Mouse (Mus musculus) heart, postnatal 0 days (tissue): ENCODE measurements at regions not wholly inside any gene's neighbourhood (a gene's known extent, or its start where the extent isn't known, plus 50 kb on each side); places are given as distances from the start of the nearest gene placed in this dataset.

Experiments
- ATAC-seq: fragments of 200-750 bp; cut with Nextera tagmentation; 2 replicates; pipeline ENCODE4 v1.8.0; 2017; ENCODE audit warnings: low read depth, moderate number of reproducible peaks, moderate library complexity; ENCODE audit not compliant: insufficient read depth
- DNase-seq: peaks from one replicate; pipeline ENCODE4 v3.0.0-alpha.2; 2016; ENCODE audit warnings: low spot score
- H3K27ac ChIP-seq: fragments of 300-500 bp; sonication (generic); 2 replicates; pipeline ENCODE4 v1.5.1; 2014; ENCODE audit warnings: low read depth, mild to moderate bottlenecking
- H3K27me3 ChIP-seq: fragments of 300-500 bp; sonication (generic); 2 replicates; pipeline ENCODE4 v1.6.1; 2014; ENCODE audit warnings: low read length, mixed read lengths; ENCODE audit not compliant: control insufficient read depth, insufficient read depth
- H3K36me3 ChIP-seq: fragments of 300-500 bp; sonication (generic); replicated peaks from 2 replicates; pipeline ENCODE4 v1.6.1; 2014; ENCODE audit warnings: low read length, mixed read lengths; ENCODE audit not compliant: control insufficient read depth, insufficient read depth
- H3K4me1 ChIP-seq: fragments of 300-500 bp; sonication (generic); 2 replicates; pipeline ENCODE4 v1.6.1; 2014; ENCODE audit warnings: antibody characterized with exemption; ENCODE audit not compliant: control insufficient read depth, insufficient read depth
- H3K4me2 ChIP-seq: fragments of 300-500 bp; sonication (generic); 2 replicates; pipeline ENCODE4 v1.6.1; 2014; ENCODE audit warnings: low read depth, mild to moderate bottlenecking, low read length, moderate library complexity
- H3K4me3 ChIP-seq: fragments of 300-500 bp; sonication (generic); 2 replicates; pipeline ENCODE4 v1.5.1; 2014; ENCODE audit warnings: low read depth, low read length
- H3K9ac ChIP-seq: fragments of 300-500 bp; sonication (generic); replicated peaks from 2 replicates; pipeline ENCODE4 v1.6.1; 2014; ENCODE audit warnings: low read depth, low read length, mixed read lengths
- H3K9me3 ChIP-seq: fragments of 300-500 bp; sonication (generic); replicated peaks from 2 replicates; pipeline ENCODE4 v1.6.1; 2016; ENCODE audit warnings: low read length; ENCODE audit not compliant: control insufficient read depth
- CTCF ChIP-seq: IDR thresholded peaks from 2 replicates; pipeline ENCODE4 v1.5.1; 2016; ENCODE audit warnings: antibody characterized with exemption, control low read depth, low read depth
- EP300 ChIP-seq: IDR thresholded peaks from 2 replicates; pipeline ENCODE4 v1.6.1; 2016; ENCODE audit warnings: antibody characterized with exemption, low read depth
- WGBS: fragments of 180-500 bp; shearing (Covaris S2); extraction: QIAGEN DNeasy Blood & Tissue Kit; methylation state at CpG from one replicate; pipeline ENCODE4 v1.1.7; 2014; 5-methylcytosine and 5-hydroxymethylcytosine counted together

DNA sequence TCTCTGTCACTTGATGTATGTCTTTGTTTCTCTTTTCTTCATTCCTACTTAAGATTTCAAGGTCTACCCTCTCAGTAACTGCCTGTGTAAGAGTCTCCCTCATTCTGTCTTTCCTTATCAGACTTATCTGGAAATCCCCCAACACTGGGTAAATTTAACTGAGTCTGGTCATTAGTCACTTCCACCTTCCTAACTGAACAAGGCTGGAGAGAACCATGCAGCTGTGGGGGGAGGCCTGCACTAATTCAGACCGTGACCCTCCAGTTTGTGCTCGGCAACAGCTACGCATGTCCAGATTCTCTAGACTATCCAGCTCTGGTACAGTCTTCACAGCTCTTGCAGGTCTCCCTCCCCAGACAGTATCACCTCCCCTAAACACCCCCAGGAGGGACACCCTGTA is 103.3 kb downstream of the Prox1 start:
- Histone ChIP-seq H3K4me3 (no peak overlapping the region), H3K9me3 (no peaks in the 10 kb centered on the region), H3K4me2 (no peak overlapping the region), H3K27ac (no peak overlapping the region), H3K27me3 (no peaks in the 10 kb centered on the region), H3K4me1 (peaks cover 8% of the 10 kb centered on the region; the same call in 1 of the 2 replicates), H3K9ac (no peak overlapping the region), H3K36me3 (no peaks in the 10 kb centered on the region)
- ATAC-seq (no peak), DNase-seq (no peak)
- WGBS, result 68% methylated on average over 3 of the region's 3 CpGs
- no peak for TF ChIP-seq EP300
- TF ChIP-seq CTCF, result no peak

DNA sequence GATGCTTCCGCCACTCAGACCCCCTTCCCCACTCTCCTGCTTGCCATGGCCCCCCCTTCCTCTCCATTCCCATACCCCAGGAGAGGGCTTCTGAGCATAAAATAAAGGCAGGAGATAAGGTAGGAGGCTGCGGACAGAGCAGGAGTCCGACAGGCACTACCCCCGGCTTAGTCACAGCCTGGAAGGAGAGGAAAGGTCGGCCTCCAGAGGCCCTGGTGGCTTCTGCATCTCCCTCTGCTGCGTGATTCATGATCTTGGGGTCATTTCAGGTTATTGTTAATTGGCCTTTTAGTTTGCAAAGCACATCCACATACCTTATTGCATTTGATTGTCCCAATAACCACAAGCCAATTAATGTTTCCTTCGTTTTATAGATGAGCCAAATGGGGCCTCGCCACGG is 104.1 kb downstream of the Prox1 start:
- DNase-seq (no peak), ATAC-seq (no peak)
- H3K9ac ChIP-seq, result no peak overlapping the region
- peaks cover 12% of the 10 kb centered on the region for H3K4me1 ChIP-seq
- H3K27me3 ChIP-seq, result no peaks in the 10 kb centered on the region
- H3K36me3 ChIP-seq, result no peaks in the 10 kb centered on the region
- 64% methylated on average over 9 of the region's 9 CpGs for WGBS
- TF ChIP-seq CTCF (no peak), EP300 (no peak)
- no peaks in the 10 kb centered on the region for H3K9me3 ChIP-seq
- H3K4me3 ChIP-seq, result no peak overlapping the region
- H3K4me2 ChIP-seq, result no peak overlapping the region
- H3K27ac ChIP-seq, result no peak overlapping the region

DNA sequence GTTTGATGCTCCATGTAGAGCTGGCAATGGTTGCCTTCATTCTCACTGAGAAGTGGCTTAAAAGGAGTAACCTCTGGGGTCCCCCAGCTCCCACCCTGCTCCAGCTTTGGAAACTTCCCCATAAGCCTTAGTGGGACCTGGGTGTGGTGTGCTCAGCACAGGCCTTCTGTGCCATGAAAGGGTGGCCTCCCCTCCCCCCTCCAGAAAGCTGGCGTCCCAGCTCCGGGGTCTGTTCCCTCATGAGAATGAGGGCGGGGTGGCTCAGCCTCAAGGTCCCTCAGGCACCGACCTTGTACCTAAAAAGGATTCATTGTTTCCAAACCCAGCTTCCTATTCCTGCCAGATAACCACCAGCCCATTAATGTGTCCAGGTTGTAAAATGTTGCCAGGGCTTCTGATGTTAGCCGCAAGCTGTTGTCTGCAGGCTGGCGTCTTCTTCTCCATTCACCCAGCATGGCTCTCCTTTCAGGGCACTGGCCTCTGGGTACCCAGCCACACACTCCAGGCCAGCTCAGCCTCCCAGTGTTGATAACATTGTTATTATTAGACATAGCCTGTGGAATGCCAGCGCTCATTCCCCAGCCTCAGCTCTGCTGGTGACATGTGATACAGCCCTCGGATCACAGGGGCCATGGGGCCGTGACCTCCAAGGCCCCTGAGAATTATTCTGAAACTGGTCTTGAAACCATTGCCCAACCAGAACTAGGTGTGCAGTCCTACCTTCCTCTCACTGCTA is 108.8 kb downstream of the Prox1 start:
- Histone ChIP-seq H3K9ac (no peak overlapping the region), H3K36me3 (no peaks in the 10 kb centered on the region), H3K9me3 (no peaks in the 10 kb centered on the region), H3K4me3 (no peak overlapping the region), H3K4me1 (peaks cover 13% of the 10 kb centered on the region), H3K27ac (peak overlapping the region; percentile 83), H3K4me2 (no peak overlapping the region), H3K27me3 (no peaks in the 10 kb centered on the region)
- 17% methylated on average over 9 of the region's 9 CpGs for WGBS
- peak; percentile 80 for DNase-seq
- TF ChIP-seq CTCF (no peak), EP300 (no peak; the same call in 1 of the 2 replicates)
- peak; percentile 97 for ATAC-seq

DNA sequence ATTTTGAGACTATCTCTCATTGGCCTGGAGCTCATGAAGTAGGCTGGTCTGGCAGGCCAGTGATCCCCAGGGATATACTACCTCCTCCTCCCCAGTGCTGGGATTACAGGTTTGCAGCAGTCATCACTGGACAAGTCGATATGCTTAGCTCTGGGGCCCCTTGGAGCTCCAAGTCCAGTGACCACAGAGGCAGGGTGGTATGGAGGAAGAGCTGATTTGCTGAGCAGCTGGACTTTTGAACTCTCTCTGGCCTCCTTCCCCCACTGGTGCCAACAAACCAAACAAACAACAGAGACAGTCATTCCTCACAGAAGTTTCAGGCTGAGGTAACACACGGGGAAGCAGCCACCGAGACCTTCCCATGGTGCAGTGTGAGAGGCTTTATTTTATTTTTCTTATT is 111.5 kb downstream of the Prox1 start:
- DNase-seq, result no peak
- H3K9me3 ChIP-seq, result no peaks in the 10 kb centered on the region
- no peak overlapping the region for H3K4me3 ChIP-seq
- H3K4me2 ChIP-seq, result no peak overlapping the region
- no peaks in the 10 kb centered on the region for H3K27me3 ChIP-seq
- H3K9ac ChIP-seq, result no peak overlapping the region
- peaks cover 10% of the 10 kb centered on the region for H3K4me1 ChIP-seq
- H3K27ac ChIP-seq, result no peak overlapping the region
- no peak for ATAC-seq
- no peaks in the 10 kb centered on the region for H3K36me3 ChIP-seq
- no peak for TF ChIP-seq EP300
- no peak for TF ChIP-seq CTCF
- WGBS, result 72% methylated on average over 3 of the region's 3 CpGs

DNA sequence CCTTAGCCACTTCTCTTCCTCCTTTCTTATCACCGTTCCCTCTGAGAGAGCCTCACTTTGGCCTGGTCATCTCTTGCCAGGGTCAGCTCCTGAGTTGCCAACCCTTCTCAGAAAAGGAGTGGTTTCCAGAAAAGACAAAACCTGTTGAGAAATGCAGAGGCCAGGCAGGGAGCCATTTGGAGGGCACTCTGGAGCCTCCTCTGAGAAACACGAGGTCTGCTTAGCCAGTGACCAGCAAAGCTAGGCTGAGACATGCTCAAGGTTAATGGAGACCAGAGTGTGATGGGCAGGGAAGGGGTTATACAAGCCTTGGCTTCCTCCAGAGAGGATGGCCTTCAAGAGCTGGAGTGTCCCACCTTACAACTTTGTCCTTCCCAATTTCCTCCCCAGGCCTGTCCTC is 113.6 kb downstream of the Prox1 start:
- no peaks in the 10 kb centered on the region for H3K9me3 ChIP-seq
- no peak overlapping the region for H3K4me2 ChIP-seq
- no peaks in the 10 kb centered on the region for H3K27me3 ChIP-seq
- no peak overlapping the region for H3K4me3 ChIP-seq
- H3K36me3 ChIP-seq, result no peaks in the 10 kb centered on the region
- DNase-seq (no peak), ATAC-seq (no peak)
- H3K27ac ChIP-seq, result no peak overlapping the region
- TF ChIP-seq CTCF (no peak), EP300 (no peak)
- 59% methylated on average over 2 of the region's 2 CpGs for WGBS
- peaks cover 10% of the 10 kb centered on the region for H3K4me1 ChIP-seq
- H3K9ac ChIP-seq, result no peak overlapping the region

DNA sequence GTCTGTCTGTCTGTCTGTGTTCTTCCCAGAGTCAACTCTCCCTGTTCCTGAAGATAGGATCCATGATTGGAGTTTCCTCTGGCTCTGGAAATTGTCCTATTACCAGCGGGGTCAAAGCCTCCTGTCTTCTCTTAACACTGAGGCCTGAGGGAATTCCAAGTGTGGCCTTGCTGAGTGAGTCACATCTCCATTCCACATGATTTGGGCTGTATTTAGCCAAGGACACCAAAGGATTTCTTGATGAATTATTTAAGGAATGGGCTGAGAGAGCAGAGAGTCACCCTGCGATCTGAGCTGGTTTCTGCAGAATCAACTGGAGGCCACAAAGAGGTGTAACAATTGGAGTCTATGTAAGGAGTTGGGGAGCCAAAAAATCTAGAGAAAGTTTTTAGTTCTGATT is 118.6 kb downstream of the Prox1 start:
- DNase-seq, result no peak
- Histone ChIP-seq H3K36me3 (no peaks in the 10 kb centered on the region), H3K9ac (no peak overlapping the region), H3K4me3 (no peak overlapping the region), H3K4me1 (no peaks in the 10 kb centered on the region), H3K27me3 (no peaks in the 10 kb centered on the region), H3K9me3 (peaks cover 7% of the 10 kb centered on the region; the same call in 1 of the 2 replicates), H3K27ac (no peak overlapping the region), H3K4me2 (no peak overlapping the region)
- 84% methylated on average over 2 of the region's 2 CpGs for WGBS
- ATAC-seq, result no peak
- no peak for TF ChIP-seq EP300
- no peak for TF ChIP-seq CTCF
